Mouse (Mus musculus) heart, embryonic 11.5 days (tissue): Measurements from ENCODE around the gene Colq. TPM values are rescaled to one million over a fixed set of nuclear protein-coding genes. Genes with fewer than 3 reads are reported as not detected.

Experiments used
- ATAC-seq: fragments of 200-750 bp; cut with Nextera tagmentation; replicated peaks from 2 replicates; pipeline ENCODE4 v1.8.0; 2017; ENCODE audit warnings: moderate library complexity; ENCODE audit not compliant: insufficient number of reproducible peaks, low FRiP score, low TSS enrichment
- H3K27ac ChIP-seq: fragments of 300-500 bp; sonication (generic); 2 replicates; pipeline ENCODE4 v1.5.1; 2014; ENCODE audit warnings: mild to moderate bottlenecking, low read depth, low read length
- H3K27me3 ChIP-seq: fragments of 300-500 bp; sonication (generic); 2 replicates; pipeline ENCODE4 v1.6.1; 2014; ENCODE audit warnings: mild to moderate bottlenecking, low read length, mixed read lengths; ENCODE audit not compliant: control insufficient read depth, insufficient read depth
- H3K36me3 ChIP-seq: fragments of 300-500 bp; sonication (generic); 2 replicates; pipeline ENCODE4 v1.6.1; 2014; ENCODE audit warnings: mild to moderate bottlenecking, low read length, moderate library complexity, mixed read lengths; ENCODE audit not compliant: control insufficient read depth, insufficient read depth
- H3K4me1 ChIP-seq: fragments of 300-500 bp; sonication (generic); 2 replicates; pipeline ENCODE4 v1.6.1; 2014; ENCODE audit warnings: low read length; ENCODE audit not compliant: control insufficient read depth, insufficient read depth
- H3K4me2 ChIP-seq: fragments of 300-500 bp; sonication (generic); 2 replicates; pipeline ENCODE4 v1.6.1; 2014; ENCODE audit warnings: mild to moderate bottlenecking, moderate library complexity
- H3K4me3 ChIP-seq: fragments of 300-500 bp; sonication (generic); 2 replicates; pipeline ENCODE4 v1.5.1; 2014; ENCODE audit warnings: low read depth, low read length
- H3K9ac ChIP-seq: fragments of 300-500 bp; sonication (generic); 2 replicates; pipeline ENCODE4 v1.6.1; 2014; ENCODE audit warnings: mild to moderate bottlenecking, low read depth, low read length, moderate library complexity
- H3K9me3 ChIP-seq: fragments of 300-500 bp; sonication (generic); replicated peaks from 2 replicates; pipeline ENCODE4 v1.6.1; 2016; ENCODE audit warnings: low read length; ENCODE audit not compliant: control insufficient read depth
- WGBS: fragments of 180-500 bp; shearing (Covaris S2); extraction: QIAGEN DNeasy Blood & Tissue Kit; methylation state at CpG from one replicate; pipeline ENCODE4 v1.1.7; 2014; ENCODE audit not compliant: insufficient replicate concordance; 5-methylcytosine and 5-hydroxymethylcytosine counted together
- polyA plus RNA-seq: library from polyadenylated mRNA; unstranded; fragments of >200 nt; fragmentation: Nextera tagmentation; extraction: Ambion mirVana; gene quantifications from 2 replicates; pipeline ENCODE4 v1.2.1, GENCODE M21; 2014

Colq gene
- polyA plus RNA-seq, 1 experiment from 2014 or later: 4.7 TPM

DNA sequence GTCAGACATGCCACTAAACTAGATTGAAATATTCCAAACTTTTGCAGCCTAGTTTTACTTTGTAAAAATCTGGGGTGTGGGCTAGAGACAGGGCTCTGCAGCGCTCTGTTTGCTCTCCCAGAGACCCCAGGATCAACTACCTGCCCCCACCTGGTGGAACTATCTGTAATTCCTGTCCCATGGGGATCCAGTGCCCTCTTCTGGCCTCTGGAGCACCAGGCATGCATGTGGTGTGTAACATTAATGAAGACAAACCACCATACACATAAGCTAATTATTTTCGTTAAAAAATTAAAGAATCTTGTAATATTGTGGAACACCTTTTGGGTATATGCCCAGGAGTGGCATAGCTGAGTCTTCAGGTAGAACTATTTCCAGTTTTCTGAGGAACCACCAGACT lies 117.8 kb downstream of the Colq start:
- no peaks in the 10 kb centered on the region for H3K9me3 ChIP-seq
- WGBS: 82% methylated on average over 2 of the region's 2 CpGs
- no peaks in the 10 kb centered on the region for H3K27me3 ChIP-seq
- no peak overlapping the region for H3K4me2 ChIP-seq
- ATAC-seq: no peak
- no peak overlapping the region for H3K9ac ChIP-seq
- no peak overlapping the region for H3K27ac ChIP-seq
- peaks cover under 1% of the 10 kb centered on the region; the same call in 1 of the 2 replicates for H3K36me3 ChIP-seq
- no peaks in the 10 kb centered on the region for H3K4me1 ChIP-seq
- no peak overlapping the region for H3K4me3 ChIP-seq

Other genes with a start within 250 kb of the Colq start
- gene Sh3bp5, start 155.3 kb downstream of the Colq start, polyA plus RNA-seq: 10.9 and 16.8 TPM in 2 replicates
- gene Eaf1, start 96.9 kb downstream of the Colq start, polyA plus RNA-seq: 16.6 and 19.3 TPM in 2 replicates
- 52.2 and 58.3 TPM in 2 replicates for gene Mettl6, start 96.3 kb downstream of the Colq start, polyA plus RNA-seq
- 0.84 TPM in 1 of 2 replicates, not detected in the other for gene Gm49387, start 49.5 kb upstream of the Colq start, polyA plus RNA-seq
- gene Btd, start 49.7 kb upstream of the Colq start, polyA plus RNA-seq: 22.3 and 25.0 TPM in 2 replicates
- gene Hacl1, start 49.9 kb upstream of the Colq start, polyA plus RNA-seq: 8.5 and 16.1 TPM in 2 replicates
- gene Ankrd28, start 239.3 kb upstream of the Colq start, polyA plus RNA-seq: 7.3 and 7.9 TPM in 2 replicates